Mouse (Mus musculus) olfactory bulb, adult 2 months (tissue): ENCODE data around the gene Wfdc18. TPM values are rescaled to one million over a fixed set of nuclear protein-coding genes. Genes with fewer than 3 reads are reported as not detected.

Experiments
- H3K27ac ChIP-seq: fragments of 200-500 bp; 2 replicates; pipeline ENCODE4 v1.5.1; 2012; ENCODE audit warnings: low read depth, low read length; ENCODE audit not compliant: insufficient read depth
- H3K4me1 ChIP-seq: fragments of 200-500 bp; 2 replicates; pipeline ENCODE4 v1.6.1; 2012; ENCODE audit warnings: low read length; ENCODE audit not compliant: control insufficient read depth, insufficient read depth
- H3K4me3 ChIP-seq: fragments of 200-500 bp; 2 replicates; pipeline ENCODE4 v1.5.1; 2012; ENCODE audit warnings: mild to moderate bottlenecking, low read depth, low read length, moderate library complexity; ENCODE audit not compliant: insufficient read depth
- CTCF ChIP-seq: fragments of 200-500 bp; IDR thresholded peaks from 2 replicates; pipeline ENCODE4 v1.5.1; 2012; ENCODE audit warnings: low read depth, mild to moderate bottlenecking, low read length, moderate library complexity; ENCODE audit not compliant: insufficient read depth
- POLR2A ChIP-seq: fragments of 200-500 bp; IDR thresholded peaks from 2 replicates; pipeline ENCODE4 v1.6.1; 2012; ENCODE audit warnings: mild to moderate bottlenecking, low read depth, low read length, moderate library complexity; ENCODE audit not compliant: insufficient read depth
- WGBS: fragments of 180-500 bp; shearing (Covaris S2); methylation state at CpG from one replicate; pipeline ENCODE4 v1.1.7; 2018; 5-methylcytosine and 5-hydroxymethylcytosine counted together
- polyA plus RNA-seq: library from polyadenylated mRNA; stranded (reverse); fragments of >200 nt; gene quantifications from 2 replicates; pipeline ENCODE4 v1.2.4, GENCODE M21; 2012; ENCODE audit warnings: low replicate concordance; ENCODE audit not compliant: missing spikeins, insufficient read depth, insufficient read length

Gene Wfdc18
- polyA plus RNA-seq, 1 experiment, result not detected

GRCm38 (mm10) chr11:83754227-83754626, 45.4 kb downstream of the Wfdc18 start:
- Histone ChIP-seq H3K4me1 (peaks cover 2% of the 10 kb centered on the region; the same call in 1 of the 2 replicates), H3K27ac (peak overlapping the region; percentile 73), H3K4me3 (peak overlapping the region; percentile 95)
- TF ChIP-seq CTCF, result no peak
- no peak for TF ChIP-seq POLR2A
- WGBS, result 2% methylated on average over 8 of the region's 8 CpGs

Other genes starting within 250 kb of the Wfdc18 start
- gene Mmp28, start 245.9 kb upstream of the Wfdc18 start, polyA plus RNA-seq, result not detected in 2 replicates
- not detected in 2 replicates for gene Taf15, start 235.9 kb upstream of the Wfdc18 start, polyA plus RNA-seq
- gene Heatr9, start 186.8 kb upstream of the Wfdc18 start, polyA plus RNA-seq, result not detected in 2 replicates
- not detected in 2 replicates for gene Ccl5, start 178.5 kb upstream of the Wfdc18 start, polyA plus RNA-seq
- not detected in 2 replicates for gene Ccl9, start 130.4 kb upstream of the Wfdc18 start, polyA plus RNA-seq
- gene Ccl6, start 115.9 kb upstream of the Wfdc18 start, polyA plus RNA-seq, result not detected in 2 replicates
- gene Rpl9-ps1, start 63.4 kb upstream of the Wfdc18 start, polyA plus RNA-seq, result not detected in 2 replicates
- gene Ccl3, start 59.7 kb upstream of the Wfdc18 start, polyA plus RNA-seq, result not detected in 2 replicates
- gene Ccl4, start 46.4 kb upstream of the Wfdc18 start, polyA plus RNA-seq, result not detected in 2 replicates
- not detected in 2 replicates for gene Wfdc17, start 5.0 kb upstream of the Wfdc18 start, polyA plus RNA-seq
- gene Wfdc21, start 37.9 kb downstream of the Wfdc18 start, polyA plus RNA-seq, result not detected in 2 replicates
- not detected in 2 replicates for gene Heatr6, start 44.7 kb downstream of the Wfdc18 start, polyA plus RNA-seq
- gene Hnf1b, start 141.0 kb downstream of the Wfdc18 start, polyA plus RNA-seq, result not detected in 2 replicates
- not detected in 2 replicates for gene Ddx52, start 233.0 kb downstream of the Wfdc18 start, polyA plus RNA-seq